Mouse (Mus musculus) fat pad, adult 2 months (tissue): ENCODE data around the gene Ccser1.

ENCODE experiments used
- DNase-seq: peaks from one replicate; pipeline ENCODE4 v3.0.0-alpha.2; 2011; ENCODE audit warnings: low read depth, low spot score; ENCODE audit errors: extremely low read depth

The Ccser1 gene

GRCm38 (mm10) chr6:61661414-61661813 is 481.3 kb downstream of the Ccser1 start:
- no peak for DNase-seq

GRCm38 (mm10) chr6:61664572-61664971 is 484.4 kb downstream of the Ccser1 start:
- no peak for DNase-seq

GRCm38 (mm10) chr6:61687002-61687401 is 506.9 kb downstream of the Ccser1 start:
- DNase-seq = no peak

- DNase-seq = no peak
These were observed 522.9 kb downstream of the Ccser1 start for GRCm38 (mm10) chr6:61703003-61703402.

GRCm38 (mm10) chr6:61721220-61721619 is 541.1 kb downstream of the Ccser1 start:
- DNase-seq = no peak

- no peak for DNase-seq
These were observed 548.9 kb downstream of the Ccser1 start for GRCm38 (mm10) chr6:61729065-61729464.

- no peak for DNase-seq
These were observed 550.2 kb downstream of the Ccser1 start for GRCm38 (mm10) chr6:61730088-61730880.

- DNase-seq = no peak
These were observed 566.2 kb downstream of the Ccser1 start for GRCm38 (mm10) chr6:61746346-61746745.

- DNase-seq = no peak
These were observed 582.0 kb downstream of the Ccser1 start for GRCm38 (mm10) chr6:61762135-61762534.

GRCm38 (mm10) chr6:61763379-61763778 is 583.3 kb downstream of the Ccser1 start:
- DNase-seq = no peak

- no peak for DNase-seq
These were observed 585.7 kb downstream of the Ccser1 start for GRCm38 (mm10) chr6:61765801-61766200.

GRCm38 (mm10) chr6:61767151-61767550 is 587.0 kb downstream of the Ccser1 start:
- no peak for DNase-seq

- no peak for DNase-seq
These were observed 606.6 kb downstream of the Ccser1 start for GRCm38 (mm10) chr6:61786706-61787105.

GRCm38 (mm10) chr6:61800889-61801288 is 620.8 kb downstream of the Ccser1 start:
- no peak for DNase-seq

GRCm38 (mm10) chr6:61805481-61805880 is 625.4 kb downstream of the Ccser1 start:
- no peak for DNase-seq

GRCm38 (mm10) chr6:61817716-61818115 is 637.6 kb downstream of the Ccser1 start:
- no peak for DNase-seq

- no peak for DNase-seq
These were observed 696.2 kb downstream of the Ccser1 start for GRCm38 (mm10) chr6:61876302-61876701.

- DNase-seq = no peak
These were observed 718.1 kb downstream of the Ccser1 start for GRCm38 (mm10) chr6:61898238-61898637.

GRCm38 (mm10) chr6:61902715-61903114 is 722.6 kb downstream of the Ccser1 start:
- no peak for DNase-seq

- DNase-seq = no peak
These were observed 732.8 kb downstream of the Ccser1 start for GRCm38 (mm10) chr6:61912896-61913295.

- no peak for DNase-seq
These were observed 751.5 kb downstream of the Ccser1 start for GRCm38 (mm10) chr6:61931622-61932021.

- DNase-seq = no peak
These were observed 756.5 kb downstream of the Ccser1 start for GRCm38 (mm10) chr6:61936656-61937055.

GRCm38 (mm10) chr6:61939236-61939635 is 759.1 kb downstream of the Ccser1 start:
- DNase-seq = no peak
